Mouse (Mus musculus): ENCODE measurements around the gene Vill. TPM values are rescaled to one million over a fixed set of nuclear protein-coding genes. Genes with fewer than 3 reads are reported as not detected.

Gene Vill
- polyA plus RNA-seq (2015; fragmentation: Nextera tagmentation; extraction: Ambion mirVana) = 8.3 and 9.3 TPM in 2 replicates

- Histone ChIP-seq H3K4me3 (ENCODE audit: low read depth, low read length) (peak within 1 kb of the TSS; percentile 29), H3K4me2 (ENCODE audit: low read depth, low read length) (peak within 1 kb of the TSS; percentile 65), H3K27ac (ENCODE audit: low read depth) (peak within 1 kb of the TSS; percentile 22; the same call in 1 of the 2 replicates), H3K27me3 (ENCODE audit: insufficient read depth, low read length) (0 out of 2 replicates have a peak, but pooled peaks cover 4% of the 10 kb centered on the region), H3K36me3 (replicated peaks; ENCODE audit: insufficient read depth, low read length) (no peaks in the 10 kb centered on the region), H3K4me1 (ENCODE audit: insufficient read depth) (peaks cover 22% of the 10 kb centered on the region), H3K9ac (replicated peaks) (peak within 1 kb of the TSS; percentile 49), H3K9me3 (ENCODE audit: low read length) (no peaks in the 10 kb centered on the region)
- TF ChIP-seq CTCF (IDR thresholded peaks at IDR 0.05; ENCODE audit: low read depth) (no peak), EP300 (IDR thresholded peaks at IDR 0.05; ENCODE audit: low read depth) (no peak)
- ATAC-seq = peak; percentile 92
- WGBS (ENCODE audit: insufficient replicate concordance) = 18% methylated on average over 22 of the region's 22 CpGs
- DNase-seq = peak; percentile 64
These were observed at the start of gene Vill for GRCm38 (mm10) chr9:119052154-119052944. Gene Vill (plus strand): TSS chr9:119052778.

- Histone ChIP-seq H3K36me3 (replicated peaks; ENCODE audit: insufficient read depth, low read length) (no peaks in the 10 kb centered on the region), H3K4me1 (ENCODE audit: insufficient read depth) (peaks cover 35% of the 10 kb centered on the region), H3K9ac (replicated peaks) (no peak overlapping the region), H3K27ac (ENCODE audit: low read depth) (0 out of 2 replicates have a peak overlapping the region, but pooled peaks have one; percentile 11), H3K9me3 (ENCODE audit: low read length) (no peaks in the 10 kb centered on the region), H3K27me3 (ENCODE audit: insufficient read depth, low read length) (no peaks in the 10 kb centered on the region), H3K4me2 (ENCODE audit: low read depth, low read length) (no peak overlapping the region), H3K4me3 (ENCODE audit: low read depth, low read length) (no peak overlapping the region)
- peak; percentile 28 for ATAC-seq
- TF ChIP-seq EP300 (IDR thresholded peaks at IDR 0.05; ENCODE audit: low read depth) = no peak
- TF ChIP-seq CTCF (IDR thresholded peaks at IDR 0.05; ENCODE audit: low read depth) = no peak
- DNase-seq = no peak
- WGBS (ENCODE audit: insufficient replicate concordance) = 81% methylated on average over 23 of the region's 23 CpGs
These were observed 48.4 kb upstream of the Vill start for GRCm38 (mm10) chr9:119003990-119004702.

- no peak for DNase-seq
- WGBS (ENCODE audit: insufficient replicate concordance) = 71% methylated on average over 16 of the region's 16 CpGs
- Histone ChIP-seq H3K4me3 (ENCODE audit: low read depth, low read length) (no peak overlapping the region), H3K36me3 (replicated peaks; ENCODE audit: insufficient read depth, low read length) (no peaks in the 10 kb centered on the region), H3K27me3 (ENCODE audit: insufficient read depth, low read length) (no peaks in the 10 kb centered on the region), H3K4me1 (ENCODE audit: insufficient read depth) (peaks cover 32% of the 10 kb centered on the region), H3K9me3 (ENCODE audit: low read length) (no peaks in the 10 kb centered on the region), H3K9ac (replicated peaks) (no peak overlapping the region), H3K4me2 (ENCODE audit: low read depth, low read length) (no peak overlapping the region), H3K27ac (ENCODE audit: low read depth) (no peak overlapping the region)
- TF ChIP-seq EP300 (IDR thresholded peaks at IDR 0.05; ENCODE audit: low read depth) = no peak
- no peak for TF ChIP-seq CTCF (IDR thresholded peaks at IDR 0.05; ENCODE audit: low read depth)
- ATAC-seq = peak; percentile 55
These were observed 47.9 kb upstream of the Vill start for GRCm38 (mm10) chr9:119004703-119005076.

- WGBS (ENCODE audit: insufficient replicate concordance) = 79% methylated on average over 15 of the region's 15 CpGs
- peaks cover 25% of the 10 kb centered on the region for H3K4me1 ChIP-seq (ENCODE audit: insufficient read depth)
- H3K4me2 ChIP-seq (ENCODE audit: low read depth, low read length) = no peak overlapping the region
These were observed 47.1 kb upstream of the Vill start for GRCm38 (mm10) chr9:119005303-119006029.

GRCm38 (mm10) chr9:119007266-119007665 lies 45.3 kb upstream of the Vill start:
- TF ChIP-seq CTCF (IDR thresholded peaks at IDR 0.05; ENCODE audit: low read depth) = no peak
- no peak for TF ChIP-seq EP300 (IDR thresholded peaks at IDR 0.05; ENCODE audit: low read depth)
- H3K27ac ChIP-seq (ENCODE audit: low read depth) = no peak overlapping the region
- no peak for ATAC-seq
- no peak overlapping the region for H3K9ac ChIP-seq (replicated peaks)
- peaks cover 6% of the 10 kb centered on the region for H3K36me3 ChIP-seq (replicated peaks; ENCODE audit: insufficient read depth, low read length)
- no peak overlapping the region for H3K4me2 ChIP-seq (ENCODE audit: low read depth, low read length)
- WGBS (ENCODE audit: insufficient replicate concordance) = 77% methylated on average over 10 of the region's 10 CpGs
- peaks cover 13% of the 10 kb centered on the region; the same call in 1 of the 2 replicates for H3K4me1 ChIP-seq (ENCODE audit: insufficient read depth)
- no peaks in the 10 kb centered on the region for H3K9me3 ChIP-seq (ENCODE audit: low read length)
- no peak for DNase-seq
- no peak overlapping the region for H3K4me3 ChIP-seq (ENCODE audit: low read depth, low read length)
- H3K27me3 ChIP-seq (ENCODE audit: insufficient read depth, low read length) = no peaks in the 10 kb centered on the region

More at GRCm38 (mm10) chr9:119005303-119006029, 47.1 kb upstream of the Vill start:
- Histone ChIP-seq H3K9ac (replicated peaks) (no peak overlapping the region), H3K9me3 (ENCODE audit: low read length) (no peaks in the 10 kb centered on the region), H3K36me3 (replicated peaks; ENCODE audit: insufficient read depth, low read length) (no peaks in the 10 kb centered on the region), H3K4me3 (ENCODE audit: low read depth, low read length) (no peak overlapping the region), H3K27me3 (ENCODE audit: insufficient read depth, low read length) (no peaks in the 10 kb centered on the region), H3K27ac (ENCODE audit: low read depth) (no peak overlapping the region)
- no peak for DNase-seq
- ATAC-seq = no peak
- TF ChIP-seq CTCF (IDR thresholded peaks at IDR 0.05; ENCODE audit: low read depth) (no peak), EP300 (IDR thresholded peaks at IDR 0.05; ENCODE audit: low read depth) (no peak)
